Mouse (Mus musculus): Measurements from ENCODE around the gene C1qtnf7. TPM values are rescaled to one million over a fixed set of nuclear protein-coding genes. Genes with fewer than 3 reads are reported as not detected.
A peak's percentile ranks its signal among the peaks of the same experiment; 100 is the strongest.

The C1qtnf7 gene
- polyA plus RNA-seq, 1 experiment = 0.39 TPM

DNA sequence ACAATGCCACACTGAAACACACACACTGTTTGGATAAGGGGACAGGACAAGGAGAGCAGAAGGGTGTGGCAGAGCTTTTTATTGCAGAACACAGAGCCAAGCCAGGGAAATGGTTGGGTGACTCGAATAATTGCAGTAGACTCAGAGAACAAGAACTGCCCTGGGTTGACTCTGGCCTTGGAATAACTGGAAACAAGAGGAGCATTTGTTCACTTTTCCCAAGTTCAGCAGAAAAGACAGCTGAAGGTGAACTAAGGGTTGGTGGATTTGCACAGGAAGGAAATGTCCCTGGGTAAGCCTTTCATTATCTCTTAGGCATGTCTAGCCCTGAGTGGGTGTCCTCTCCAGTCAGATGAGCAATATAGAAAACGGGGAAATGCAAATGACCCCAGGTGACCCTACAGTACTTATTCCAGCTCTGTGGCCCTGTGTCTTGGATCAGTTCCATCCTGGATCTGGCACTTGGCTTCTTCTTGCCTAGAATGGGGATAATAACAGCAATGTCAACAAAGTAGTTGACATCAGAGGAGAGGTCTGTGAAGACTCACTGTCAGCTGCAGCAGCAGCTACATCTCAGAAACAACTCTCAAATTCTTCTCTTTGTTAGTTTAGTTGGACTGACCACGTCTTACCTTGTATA, 54.5 kb downstream of the C1qtnf7 start:
- WGBS = 57% methylated on average over 3 of the region's 3 CpGs
- H3K4me3 ChIP-seq (replicated peaks; ENCODE audit: insufficient read depth, low read depth, low read length) = no peak overlapping the region
- no peak for DNase-seq
- no peak overlapping the region for H3K27ac ChIP-seq (ENCODE audit: insufficient read depth, low read length)
- no peaks in the 10 kb centered on the region for H3K27me3 ChIP-seq (ENCODE audit: control insufficient read depth, insufficient read depth, low read length)
- TF ChIP-seq CTCF (IDR thresholded peaks at IDR 0.05; ENCODE audit: borderline replicate concordance, insufficient read depth, low read depth, low read length) (no peak), POLR2A (IDR thresholded peaks at IDR 0.05; ENCODE audit: borderline replicate concordance, insufficient read depth, low read length) (no peak)
- no peaks in the 10 kb centered on the region for H3K4me1 ChIP-seq (ENCODE audit: control insufficient read depth, insufficient read depth, low read length)

- Histone ChIP-seq H3K27ac (ENCODE audit: insufficient read depth, low read length) (no peak overlapping the region), H3K4me1 (ENCODE audit: control insufficient read depth, insufficient read depth, low read length) (no peaks in the 10 kb centered on the region; the same call in 1 of the 2 replicates), H3K4me3 (replicated peaks; ENCODE audit: insufficient read depth, low read depth, low read length) (no peak overlapping the region), H3K27me3 (ENCODE audit: control insufficient read depth, insufficient read depth, low read length) (no peaks in the 10 kb centered on the region)
- no peak for DNase-seq
- peak; percentile 30; the same call in 1 of the 2 replicates for TF ChIP-seq CTCF (IDR thresholded peaks at IDR 0.05; ENCODE audit: borderline replicate concordance, insufficient read depth, low read depth, low read length)
- TF ChIP-seq POLR2A (IDR thresholded peaks at IDR 0.05; ENCODE audit: borderline replicate concordance, insufficient read depth, low read length) = no peak
- WGBS = 42% methylated on average over 2 of the region's 2 CpGs
Observed at GRCm38 (mm10) chr5:43582876-43583275, 67.5 kb downstream of the C1qtnf7 start.

DNA sequence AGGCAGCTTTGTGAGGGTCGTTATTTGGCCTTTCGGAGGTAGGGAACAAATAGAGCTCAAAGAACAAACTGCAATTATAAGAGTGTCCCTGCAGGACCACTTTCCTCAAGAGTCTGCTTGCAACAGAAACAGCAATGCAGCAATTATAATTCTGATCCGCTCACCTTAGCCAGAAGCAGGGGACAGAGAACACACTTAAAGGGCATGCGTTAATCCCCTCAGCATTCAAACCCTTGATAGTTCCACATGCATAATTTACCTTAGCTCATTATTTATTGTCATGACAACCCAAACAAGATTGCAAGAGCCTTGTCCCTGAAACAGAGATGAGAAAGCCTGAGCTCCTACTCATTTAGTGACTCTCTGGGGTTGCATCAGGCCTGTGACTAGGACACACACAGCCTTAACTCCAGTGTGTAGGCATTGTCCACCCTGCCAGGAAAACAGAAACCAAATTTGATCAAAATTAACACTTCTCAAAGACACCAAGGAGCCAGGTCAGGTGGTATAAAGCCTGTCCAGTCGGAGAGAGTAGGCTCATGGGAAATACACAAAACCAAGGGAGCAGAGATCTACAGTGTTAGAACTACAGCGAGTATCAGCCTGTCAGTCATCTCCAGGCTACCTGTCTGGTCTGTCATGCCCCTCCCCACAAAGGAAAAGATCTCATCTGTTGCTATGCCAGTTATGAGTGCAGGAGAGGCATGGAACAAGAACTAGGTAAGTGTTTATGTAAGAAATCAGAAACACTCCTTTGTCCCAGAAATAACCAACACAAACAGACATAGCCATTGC, 68.2 kb downstream of the C1qtnf7 start:
- DNase-seq = no peak
- Histone ChIP-seq H3K4me1 (ENCODE audit: control insufficient read depth, insufficient read depth, low read length) (no peaks in the 10 kb centered on the region; the same call in 1 of the 2 replicates), H3K4me3 (replicated peaks; ENCODE audit: insufficient read depth, low read depth, low read length) (no peak overlapping the region), H3K27ac (ENCODE audit: insufficient read depth, low read length) (no peak overlapping the region), H3K27me3 (ENCODE audit: control insufficient read depth, insufficient read depth, low read length) (no peaks in the 10 kb centered on the region)
- 84% methylated on average over 6 of the region's 6 CpGs for WGBS
- TF ChIP-seq POLR2A (IDR thresholded peaks at IDR 0.05; ENCODE audit: borderline replicate concordance, insufficient read depth, low read length) = no peak
- no peak for TF ChIP-seq CTCF (IDR thresholded peaks at IDR 0.05; ENCODE audit: borderline replicate concordance, insufficient read depth, low read depth, low read length)

DNA sequence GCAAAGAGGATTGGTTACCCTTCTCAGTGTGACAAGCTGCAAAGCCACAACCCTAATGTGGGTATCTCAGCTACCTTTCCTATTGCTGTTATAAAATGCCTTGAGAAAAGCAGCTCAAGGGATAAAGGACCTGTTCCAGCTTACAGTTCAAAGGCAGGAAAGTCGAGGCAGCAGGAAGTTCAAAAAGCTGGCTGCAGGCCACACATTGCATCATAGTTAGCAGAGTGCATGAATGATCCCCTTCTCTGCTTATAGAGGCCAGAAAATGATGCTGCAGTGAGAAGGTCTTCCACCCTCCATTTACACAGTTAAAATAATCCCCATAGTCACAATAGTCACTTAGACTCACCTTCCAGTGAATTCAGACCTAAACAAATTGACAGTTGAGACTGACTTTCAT, 69.1 kb downstream of the C1qtnf7 start:
- no peak for TF ChIP-seq POLR2A (IDR thresholded peaks at IDR 0.05; ENCODE audit: borderline replicate concordance, insufficient read depth, low read length)
- no peak for TF ChIP-seq CTCF (IDR thresholded peaks at IDR 0.05; ENCODE audit: borderline replicate concordance, insufficient read depth, low read depth, low read length)
- Histone ChIP-seq H3K4me1 (ENCODE audit: control insufficient read depth, insufficient read depth, low read length) (no peaks in the 10 kb centered on the region; the same call in 1 of the 2 replicates), H3K27me3 (ENCODE audit: control insufficient read depth, insufficient read depth, low read length) (no peaks in the 10 kb centered on the region), H3K4me3 (replicated peaks; ENCODE audit: insufficient read depth, low read depth, low read length) (no peak overlapping the region), H3K27ac (ENCODE audit: insufficient read depth, low read length) (no peak overlapping the region)
- no peak for DNase-seq
- WGBS = 25% methylated on average over 1 of the region's 1 CpGs

GRCm38 (mm10) chr5:43585406-43586245, 70.3 kb downstream of the C1qtnf7 start:
- no peak for DNase-seq
- WGBS = 76% methylated on average over 11 of the region's 11 CpGs
- peaks cover 3% of the 10 kb centered on the region; the same call in 1 of the 2 replicates for H3K4me1 ChIP-seq (ENCODE audit: control insufficient read depth, insufficient read depth, low read length)
- H3K27me3 ChIP-seq (ENCODE audit: control insufficient read depth, insufficient read depth, low read length) = no peaks in the 10 kb centered on the region
- TF ChIP-seq CTCF (IDR thresholded peaks at IDR 0.05; ENCODE audit: borderline replicate concordance, insufficient read depth, low read depth, low read length) (no peak), POLR2A (IDR thresholded peaks at IDR 0.05; ENCODE audit: borderline replicate concordance, insufficient read depth, low read length) (no peak)
- no peak overlapping the region for H3K4me3 ChIP-seq (replicated peaks; ENCODE audit: insufficient read depth, low read depth, low read length)
- no peak overlapping the region for H3K27ac ChIP-seq (ENCODE audit: insufficient read depth, low read length)

- 85% methylated on average over 5 of the region's 5 CpGs for WGBS
- peaks cover 3% of the 10 kb centered on the region; the same call in 1 of the 2 replicates for H3K4me1 ChIP-seq (ENCODE audit: control insufficient read depth, insufficient read depth, low read length)
Observed at GRCm38 (mm10) chr5:43588791-43589439, 73.6 kb downstream of the C1qtnf7 start.

GRCm38 (mm10) chr5:43589440-43589830, 74.1 kb downstream of the C1qtnf7 start:
- Histone ChIP-seq H3K4me3 (replicated peaks; ENCODE audit: insufficient read depth, low read depth, low read length) (no peak overlapping the region), H3K27ac (ENCODE audit: insufficient read depth, low read length) (no peak overlapping the region), H3K27me3 (ENCODE audit: control insufficient read depth, insufficient read depth, low read length) (no peaks in the 10 kb centered on the region), H3K4me1 (ENCODE audit: control insufficient read depth, insufficient read depth, low read length) (peaks cover 3% of the 10 kb centered on the region; the same call in 1 of the 2 replicates)
- 48% methylated on average over 2 of the region's 2 CpGs for WGBS
- DNase-seq = no peak
- TF ChIP-seq CTCF (IDR thresholded peaks at IDR 0.05; ENCODE audit: borderline replicate concordance, insufficient read depth, low read depth, low read length) (no peak), POLR2A (IDR thresholded peaks at IDR 0.05; ENCODE audit: borderline replicate concordance, insufficient read depth, low read length) (no peak)

More at GRCm38 (mm10) chr5:43588791-43589439, 73.6 kb downstream of the C1qtnf7 start:
- Histone ChIP-seq H3K27ac (ENCODE audit: insufficient read depth, low read length) (no peak overlapping the region), H3K27me3 (ENCODE audit: control insufficient read depth, insufficient read depth, low read length) (no peaks in the 10 kb centered on the region), H3K4me3 (replicated peaks; ENCODE audit: insufficient read depth, low read depth, low read length) (no peak overlapping the region)
- no peak for DNase-seq
- TF ChIP-seq POLR2A (IDR thresholded peaks at IDR 0.05; ENCODE audit: borderline replicate concordance, insufficient read depth, low read length) (no peak), CTCF (IDR thresholded peaks at IDR 0.05; ENCODE audit: borderline replicate concordance, insufficient read depth, low read depth, low read length) (no peak)

Data from cerebellum, adult 2 months (tissue).